Mouse (Mus musculus) lung, adult 2 months (tissue): ENCODE results near the gene Prkag1.
A peak's percentile ranks its signal among the peaks of the same experiment; 100 is the strongest.

ENCODE experiments used
- CTCF ChIP-seq: fragments of 200-500 bp; IDR thresholded peaks from 2 replicates; pipeline ENCODE4 v1.5.1; 2011; ENCODE audit warnings: mild to moderate bottlenecking, low read length, control low read depth; ENCODE audit not compliant: insufficient read depth
- POLR2A ChIP-seq: fragments of 200-500 bp; IDR thresholded peaks from 2 replicates; pipeline ENCODE4 v1.6.1; 2011; ENCODE audit warnings: low read depth, mild to moderate bottlenecking, control low read depth, low read length, borderline replicate concordance; ENCODE audit errors: extremely low read depth

DNA sequence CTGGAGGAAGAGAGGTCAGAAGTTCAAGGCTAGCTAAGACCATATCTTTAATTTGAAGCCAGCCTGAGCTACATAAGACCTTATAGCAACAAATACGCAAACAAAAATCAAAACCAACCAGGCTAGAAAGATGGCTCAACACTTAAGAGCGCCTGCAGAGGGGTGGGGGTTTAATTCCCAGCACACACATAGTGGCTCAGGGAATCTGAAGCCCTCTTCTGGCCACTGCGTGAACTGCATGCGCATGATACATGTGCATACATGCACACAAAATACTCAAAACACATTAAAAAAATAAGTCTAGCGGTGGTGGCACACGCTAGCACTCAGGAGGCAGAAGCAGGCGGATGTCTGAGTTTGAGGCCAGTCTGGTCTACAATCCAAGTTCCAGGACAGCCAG lies 45.6 kb downstream of the Prkag1 start:
- peak; percentile 54 for TF ChIP-seq CTCF
- TF ChIP-seq POLR2A = no peak
